Mouse (Mus musculus): ENCODE results near the gene Gm20696. TPM values are rescaled to one million over a fixed set of nuclear protein-coding genes. Genes with fewer than 3 reads are reported as not detected.
A peak's percentile ranks its signal among the peaks of the same experiment; 100 is the strongest.

Gm20696 gene
- total and polyA plus RNA-seq, 2 experiments from 2014 or later = 2.5 to 3.6 TPM

GRCm38 (mm10) chr6:99525351-99525750 is 141.2 kb downstream of the Gm20696 start:
- Histone ChIP-seq H3K27ac (no peak overlapping the region), H3K36me3 (ENCODE audit: insufficient read depth, low read length) (no peaks in the 10 kb centered on the region), H3K9ac (replicated peaks; ENCODE audit: low read length) (no peak overlapping the region), H3K4me2 (ENCODE audit: low read depth, low read length) (no peak overlapping the region), H3K9me3 (ENCODE audit: low read length) (0 out of 2 replicates have a peak, but pooled peaks cover 4% of the 10 kb centered on the region), H3K27me3 (ENCODE audit: insufficient read depth, low read length) (no peaks in the 10 kb centered on the region), H3K4me3 (ENCODE audit: low read length) (no peak overlapping the region), H3K4me1 (ENCODE audit: insufficient read depth, low read length) (no peaks in the 10 kb centered on the region)
- peak; percentile 72 for TF ChIP-seq CTCF (IDR thresholded peaks at IDR 0.05; ENCODE audit: low read depth)
- ATAC-seq (no peak), DNase-seq (ENCODE audit: low spot score) (peak; percentile 60)
- 43% methylated on average over 8 of the region's 8 CpGs for WGBS

GRCm38 (mm10) chr6:99523679-99524370 is 142.8 kb downstream of the Gm20696 start:
- Histone ChIP-seq H3K9me3 (ENCODE audit: low read length) (0 out of 2 replicates have a peak, but pooled peaks cover 4% of the 10 kb centered on the region), H3K27me3 (ENCODE audit: insufficient read depth, low read length) (no peaks in the 10 kb centered on the region), H3K27ac (peak overlapping the region; percentile 99), H3K9ac (replicated peaks; ENCODE audit: low read length) (peak overlapping the region; percentile 85), H3K36me3 (ENCODE audit: insufficient read depth, low read length) (no peaks in the 10 kb centered on the region), H3K4me3 (ENCODE audit: low read length) (peak overlapping the region; percentile 84), H3K4me2 (ENCODE audit: low read depth, low read length) (peak overlapping the region; percentile 95), H3K4me1 (ENCODE audit: insufficient read depth, low read length) (no peaks in the 10 kb centered on the region)
- DNase-seq (ENCODE audit: low spot score) = no peak
- 28% methylated on average over 10 of the region's 10 CpGs for WGBS
- ATAC-seq = no peak
- TF ChIP-seq CTCF (IDR thresholded peaks at IDR 0.05; ENCODE audit: low read depth) = no peak

GRCm38 (mm10) chr6:99523109-99523632 is 143.4 kb downstream of the Gm20696 start:
- peak; percentile 72 for ATAC-seq
- H3K36me3 ChIP-seq (ENCODE audit: insufficient read depth, low read length) = no peaks in the 10 kb centered on the region
- peak overlapping the region; percentile 99 for H3K27ac ChIP-seq
- WGBS = 2% methylated on average over 21 of the region's 22 CpGs
- H3K4me2 ChIP-seq (ENCODE audit: low read depth, low read length) = peak overlapping the region; percentile 95
- DNase-seq (ENCODE audit: low spot score) = peak; percentile 72
- no peaks in the 10 kb centered on the region for H3K27me3 ChIP-seq (ENCODE audit: insufficient read depth, low read length)
- H3K4me3 ChIP-seq (ENCODE audit: low read length) = peak overlapping the region; percentile 84
- H3K4me1 ChIP-seq (ENCODE audit: insufficient read depth, low read length) = no peaks in the 10 kb centered on the region
- TF ChIP-seq CTCF (IDR thresholded peaks at IDR 0.05; ENCODE audit: low read depth) = no peak
- peak overlapping the region; percentile 85 for H3K9ac ChIP-seq (replicated peaks; ENCODE audit: low read length)
- H3K9me3 ChIP-seq (ENCODE audit: low read length) = 0 out of 2 replicates have a peak, but pooled peaks cover 4% of the 10 kb centered on the region

- DNase-seq (ENCODE audit: low spot score) (peak; percentile 93), ATAC-seq (peak; percentile 60)
- Histone ChIP-seq H3K4me3 (ENCODE audit: low read length) (peak within 1 kb of the TSS; percentile 84), H3K36me3 (ENCODE audit: insufficient read depth, low read length) (no peaks in the 10 kb centered on the region), H3K9me3 (ENCODE audit: low read length) (0 out of 2 replicates have a peak, but pooled peaks cover 4% of the 10 kb centered on the region), H3K9ac (replicated peaks; ENCODE audit: low read length) (peak within 1 kb of the TSS; percentile 85), H3K4me1 (ENCODE audit: insufficient read depth, low read length) (no peaks in the 10 kb centered on the region), H3K27me3 (ENCODE audit: insufficient read depth, low read length) (no peaks in the 10 kb centered on the region), H3K27ac (peak within 1 kb of the TSS; percentile 99), H3K4me2 (ENCODE audit: low read depth, low read length) (peak within 1 kb of the TSS; percentile 95)
- WGBS = under 1% methylated on average over 71 of the region's 72 CpGs
- TF ChIP-seq CTCF (IDR thresholded peaks at IDR 0.05; ENCODE audit: low read depth) = no peak
Observed at GRCm38 (mm10) chr6:99522359-99523108, 144.1 kb downstream of the Gm20696 start, which contains the start of gene Foxp1. Gene Foxp1, minus strand, starts transcription at chr6:99522721.

GRCm38 (mm10) chr6:99521641-99522358 is 144.8 kb downstream of the Gm20696 start:
- under 1% methylated on average over 64 of the region's 64 CpGs for WGBS
- DNase-seq (ENCODE audit: low spot score) = peak; percentile 46
- Histone ChIP-seq H3K4me3 (ENCODE audit: low read length) (peak overlapping the region; percentile 84), H3K27ac (peak overlapping the region; percentile 99), H3K9ac (replicated peaks; ENCODE audit: low read length) (peak overlapping the region; percentile 85), H3K27me3 (ENCODE audit: insufficient read depth, low read length) (no peaks in the 10 kb centered on the region), H3K4me1 (ENCODE audit: insufficient read depth, low read length) (no peaks in the 10 kb centered on the region), H3K36me3 (ENCODE audit: insufficient read depth, low read length) (no peaks in the 10 kb centered on the region), H3K9me3 (ENCODE audit: low read length) (no peaks in the 10 kb centered on the region), H3K4me2 (ENCODE audit: low read depth, low read length) (peak overlapping the region; percentile 95)
- ATAC-seq = peak; percentile 52
- TF ChIP-seq CTCF (IDR thresholded peaks at IDR 0.05; ENCODE audit: low read depth) = no peak

- Histone ChIP-seq H3K4me1 (ENCODE audit: insufficient read depth, low read length) (no peaks in the 10 kb centered on the region), H3K27ac (peak overlapping the region; percentile 99), H3K4me3 (ENCODE audit: low read length) (peak overlapping the region; percentile 84), H3K9ac (replicated peaks; ENCODE audit: low read length) (peak overlapping the region; percentile 85), H3K27me3 (ENCODE audit: insufficient read depth, low read length) (no peaks in the 10 kb centered on the region), H3K36me3 (ENCODE audit: insufficient read depth, low read length) (no peaks in the 10 kb centered on the region), H3K9me3 (ENCODE audit: low read length) (no peaks in the 10 kb centered on the region), H3K4me2 (ENCODE audit: low read depth, low read length) (peak overlapping the region; percentile 95)
- DNase-seq (ENCODE audit: low spot score) = peak; percentile 67
- peak; percentile 27; the same call in 1 of the 2 replicates for ATAC-seq
- TF ChIP-seq CTCF (IDR thresholded peaks at IDR 0.05; ENCODE audit: low read depth) = no peak
- under 1% methylated on average over 47 of the region's 54 CpGs for WGBS
Observed at GRCm38 (mm10) chr6:99521038-99521640, 145.5 kb downstream of the Gm20696 start.

All from hindbrain, postnatal 0 days (tissue).